Mouse (Mus musculus): ENCODE data around the gene Mylk2. TPM values are rescaled to one million over a fixed set of nuclear protein-coding genes. Genes with fewer than 3 reads are reported as not detected.

The Mylk2 gene
- polyA plus RNA-seq, 1 experiment from 2014 or later, result 0.12 TPM

DNA sequence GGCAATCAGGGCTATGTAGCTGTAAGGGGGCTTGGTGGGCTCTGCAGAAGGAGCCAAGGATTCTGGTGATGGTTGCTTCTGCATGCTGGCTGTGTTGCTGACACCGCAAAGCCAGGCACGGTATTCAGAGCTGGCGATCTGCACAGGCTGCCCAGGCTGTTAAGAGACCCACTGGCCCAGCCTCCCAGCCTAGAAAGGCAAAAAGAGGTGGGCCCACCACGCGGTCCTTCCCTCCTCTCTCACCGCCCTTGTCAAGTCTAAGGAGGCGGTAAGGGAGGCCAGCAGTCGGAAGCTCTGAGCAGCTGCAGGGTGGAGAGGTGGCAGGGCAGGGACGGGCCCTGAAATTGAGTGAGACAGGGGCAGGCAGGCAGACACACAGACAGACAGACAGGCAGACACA lies 21.9 kb downstream of the Mylk2 start, which contains the start of gene Foxs1:
Gene Foxs1, minus strand, starts transcription at position 161 of the 400 bp plus-strand sequence.
- H3K9me3 ChIP-seq (ENCODE audit: control insufficient read depth, low read length), result no peaks in the 10 kb centered on the region
- H3K27me3 ChIP-seq (replicated peaks; ENCODE audit: control insufficient read depth, insufficient read depth, low read length), result no peaks in the 10 kb centered on the region; the same call in 1 of the 2 replicates
- peak within 1 kb of the TSS; percentile 20 for H3K27ac ChIP-seq (ENCODE audit: low read length)
- no peaks in the 10 kb centered on the region for H3K36me3 ChIP-seq (ENCODE audit: control insufficient read depth, insufficient read depth, low read length)
- WGBS, result 34% methylated on average over 9 of the region's 9 CpGs
- H3K4me2 ChIP-seq (ENCODE audit: low read depth, low read length), result no peak within 1 kb of the TSS; the same call in 1 of the 2 replicates
- H3K9ac ChIP-seq (ENCODE audit: low read depth, low read length), result peak within 1 kb of the TSS; percentile 27
- 0 out of 2 replicates have a peak, but pooled peaks have one; percentile 50 for ATAC-seq
- H3K4me3 ChIP-seq (ENCODE audit: low read length), result 0 out of 2 replicates have a peak within 1 kb of the TSS, but pooled peaks have one; percentile 6
- H3K4me1 ChIP-seq (ENCODE audit: control insufficient read depth, insufficient read depth, low read length), result no peaks in the 10 kb centered on the region; the same call in 1 of the 2 replicates

DNA sequence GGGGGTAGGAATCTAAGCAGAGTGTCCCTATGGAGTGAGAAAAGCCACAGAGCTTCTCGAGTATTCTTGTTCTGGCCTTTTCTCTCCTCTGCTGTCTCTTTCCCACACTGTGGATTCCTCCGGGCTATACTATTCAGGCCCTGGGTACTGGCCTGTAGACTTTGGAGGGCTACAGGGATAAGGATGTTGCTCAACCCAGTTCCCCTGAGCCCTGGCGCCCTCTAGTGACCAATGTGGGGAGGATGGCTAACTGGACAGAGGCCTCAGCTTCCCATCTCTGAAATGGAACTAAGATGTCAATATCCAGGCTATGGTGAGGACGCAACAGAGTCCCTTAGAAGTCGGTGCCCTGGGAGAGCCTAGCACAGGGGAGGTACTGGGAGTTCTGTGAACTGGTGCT lies 22.5 kb downstream of the Mylk2 start:
- ATAC-seq, result no peak

DNA sequence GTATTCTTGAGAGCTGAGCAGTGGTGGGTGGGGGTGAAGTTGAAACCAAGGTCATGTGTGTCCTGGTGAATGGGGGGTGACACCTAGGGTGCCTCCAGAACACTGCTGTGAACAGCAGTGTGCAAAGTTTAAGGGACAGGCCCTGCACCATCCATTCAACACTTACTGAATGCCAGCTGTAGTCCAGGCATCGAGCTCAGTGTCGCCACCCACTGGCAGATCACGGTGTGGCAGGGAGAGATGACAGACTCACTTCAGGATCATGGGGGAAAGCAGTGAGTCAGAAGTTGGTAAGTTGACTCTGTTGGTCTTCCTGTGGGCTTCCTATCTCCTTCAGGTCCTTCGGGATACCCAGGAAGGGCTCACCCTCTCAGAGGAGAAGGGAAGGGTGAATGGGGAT lies 28.7 kb downstream of the Mylk2 start:
- peaks cover 5% of the 10 kb centered on the region; the same call in 1 of the 2 replicates for H3K4me1 ChIP-seq (ENCODE audit: control insufficient read depth, insufficient read depth, low read length)
- no peaks in the 10 kb centered on the region for H3K36me3 ChIP-seq (ENCODE audit: control insufficient read depth, insufficient read depth, low read length)
- no peak overlapping the region for H3K4me3 ChIP-seq (ENCODE audit: low read length)
- no peak overlapping the region for H3K27ac ChIP-seq (ENCODE audit: low read length)
- no peak overlapping the region for H3K4me2 ChIP-seq (ENCODE audit: low read depth, low read length)
- 15% methylated on average over 4 of the region's 4 CpGs for whole genome bisulfite sequencing
- no peaks in the 10 kb centered on the region for H3K9me3 ChIP-seq (ENCODE audit: control insufficient read depth, low read length)
- no peak for ATAC-seq
- H3K9ac ChIP-seq (ENCODE audit: low read depth, low read length), result no peak overlapping the region
- peaks cover 49% of the 10 kb centered on the region for H3K27me3 ChIP-seq (replicated peaks; ENCODE audit: control insufficient read depth, insufficient read depth, low read length)

More for the DNA sequence above, 22.5 kb downstream of the Mylk2 start:
- 38% methylated on average over 5 of the region's 5 CpGs for WGBS
- no peaks in the 10 kb centered on the region; the same call in 1 of the 2 replicates for H3K27me3 ChIP-seq (replicated peaks; ENCODE audit: control insufficient read depth, insufficient read depth, low read length)
- no peaks in the 10 kb centered on the region for H3K36me3 ChIP-seq (ENCODE audit: control insufficient read depth, insufficient read depth, low read length)
- no peak overlapping the region for H3K4me3 ChIP-seq (ENCODE audit: low read length)
- H3K4me1 ChIP-seq (ENCODE audit: control insufficient read depth, insufficient read depth, low read length), result no peaks in the 10 kb centered on the region; the same call in 1 of the 2 replicates
- no peak overlapping the region for H3K4me2 ChIP-seq (ENCODE audit: low read depth, low read length)
- no peak overlapping the region for H3K27ac ChIP-seq (ENCODE audit: low read length)
- H3K9ac ChIP-seq (ENCODE audit: low read depth, low read length), result no peak overlapping the region
- H3K9me3 ChIP-seq (ENCODE audit: control insufficient read depth, low read length), result no peaks in the 10 kb centered on the region

DNA sequence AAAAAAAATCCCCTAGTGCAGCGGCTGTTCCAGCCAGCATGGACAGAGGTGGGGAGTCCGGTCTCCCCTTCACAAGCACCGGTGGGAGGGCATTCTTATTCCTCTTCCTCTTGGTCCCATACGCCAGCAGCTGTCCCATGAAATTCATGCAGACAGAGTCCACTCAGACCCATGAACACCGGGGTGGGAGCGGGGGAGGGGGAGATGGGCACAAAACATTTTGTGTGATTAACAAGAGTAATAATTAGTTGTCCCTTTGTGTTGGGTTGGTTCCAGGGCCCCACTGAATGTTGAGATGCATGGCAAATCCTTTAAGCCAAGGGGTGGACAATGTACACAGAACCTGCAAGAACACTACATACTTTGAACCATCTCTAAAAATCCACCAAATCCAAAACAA lies 30.0 kb downstream of the Mylk2 start:
- peaks cover 5% of the 10 kb centered on the region; the same call in 1 of the 2 replicates for H3K4me1 ChIP-seq (ENCODE audit: control insufficient read depth, insufficient read depth, low read length)
- no peaks in the 10 kb centered on the region for H3K36me3 ChIP-seq (ENCODE audit: control insufficient read depth, insufficient read depth, low read length)
- 81% methylated on average over 6 of the region's 6 CpGs for WGBS
- ATAC-seq, result no peak
- H3K27ac ChIP-seq (ENCODE audit: low read length), result no peak overlapping the region
- no peaks in the 10 kb centered on the region for H3K9me3 ChIP-seq (ENCODE audit: control insufficient read depth, low read length)
- no peak overlapping the region for H3K9ac ChIP-seq (ENCODE audit: low read depth, low read length)
- no peak overlapping the region for H3K4me3 ChIP-seq (ENCODE audit: low read length)
- peaks cover 61% of the 10 kb centered on the region for H3K27me3 ChIP-seq (replicated peaks; ENCODE audit: control insufficient read depth, insufficient read depth, low read length)
- H3K4me2 ChIP-seq (ENCODE audit: low read depth, low read length), result no peak overlapping the region

DNA sequence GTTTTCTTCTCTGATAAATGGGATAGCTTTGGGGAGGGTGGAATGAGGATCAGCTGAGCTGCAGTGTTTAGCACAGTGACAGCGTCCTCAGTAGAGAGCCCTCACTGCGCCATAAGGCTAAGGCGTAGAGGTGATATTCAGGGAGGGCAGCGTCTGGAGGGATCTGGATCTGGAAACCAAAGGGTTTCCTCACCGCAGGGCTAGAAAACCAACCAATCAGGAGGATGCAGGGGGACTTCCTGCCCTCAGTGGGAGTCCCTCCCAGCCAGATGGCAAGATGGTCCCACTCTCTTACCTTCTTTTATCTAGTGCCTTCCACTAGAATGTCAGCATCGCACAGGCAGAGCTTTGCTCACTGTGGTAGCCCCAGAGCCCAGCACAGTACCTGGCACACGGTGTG lies 30.6 kb downstream of the Mylk2 start:
- ATAC-seq, result no peak
- peaks cover 5% of the 10 kb centered on the region; the same call in 1 of the 2 replicates for H3K4me1 ChIP-seq (ENCODE audit: control insufficient read depth, insufficient read depth, low read length)
- H3K36me3 ChIP-seq (ENCODE audit: control insufficient read depth, insufficient read depth, low read length), result no peaks in the 10 kb centered on the region
- no peak overlapping the region for H3K4me3 ChIP-seq (ENCODE audit: low read length)
- H3K9me3 ChIP-seq (ENCODE audit: control insufficient read depth, low read length), result no peaks in the 10 kb centered on the region
- peaks cover 63% of the 10 kb centered on the region for H3K27me3 ChIP-seq (replicated peaks; ENCODE audit: control insufficient read depth, insufficient read depth, low read length)
- H3K9ac ChIP-seq (ENCODE audit: low read depth, low read length), result no peak overlapping the region
- no peak overlapping the region for H3K27ac ChIP-seq (ENCODE audit: low read length)
- WGBS, result 32% methylated on average over 7 of the region's 7 CpGs
- no peak overlapping the region for H3K4me2 ChIP-seq (ENCODE audit: low read depth, low read length)

DNA sequence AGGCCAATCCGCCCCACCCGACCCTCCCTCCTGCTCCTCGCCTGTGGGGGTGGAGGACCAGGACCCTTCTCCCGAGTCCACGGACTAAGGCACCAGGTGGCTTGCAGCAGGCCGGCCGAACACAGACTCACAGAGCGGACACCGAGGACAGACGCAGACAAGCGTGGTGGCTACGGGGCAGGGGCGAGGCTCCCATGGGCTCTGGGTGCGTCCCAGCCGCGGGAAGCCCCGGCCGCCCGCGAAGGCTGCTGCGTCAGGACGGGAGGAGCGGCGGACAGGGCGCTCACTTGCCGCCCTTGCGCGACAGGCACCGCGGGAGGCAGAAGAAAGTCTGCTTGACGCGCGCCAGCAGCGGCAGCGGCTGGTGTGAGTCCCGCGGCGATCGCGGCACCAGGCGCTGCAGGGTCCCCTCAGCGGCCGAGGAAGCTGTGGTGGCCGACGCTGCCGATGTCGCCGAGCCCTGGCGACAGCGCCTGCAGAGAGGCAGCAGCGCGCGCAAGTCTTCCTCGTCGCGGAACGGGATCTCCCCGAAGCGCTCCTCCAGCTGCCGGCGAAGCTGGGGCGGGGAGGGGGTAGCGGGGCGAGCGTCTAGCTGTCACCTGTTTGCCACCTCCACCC lies 31.9 kb downstream of the Mylk2 start:
- peak overlapping the region; percentile 43 for H3K4me3 ChIP-seq (ENCODE audit: low read length)
- H3K27me3 ChIP-seq (replicated peaks; ENCODE audit: control insufficient read depth, insufficient read depth, low read length), result peaks cover 63% of the 10 kb centered on the region
- peaks cover 5% of the 10 kb centered on the region; the same call in 1 of the 2 replicates for H3K4me1 ChIP-seq (ENCODE audit: control insufficient read depth, insufficient read depth, low read length)
- 2% methylated on average over 60 of the region's 65 CpGs for WGBS
- H3K9ac ChIP-seq (ENCODE audit: low read depth, low read length), result peak overlapping the region; percentile 42; the same call in 1 of the 2 replicates
- H3K9me3 ChIP-seq (ENCODE audit: control insufficient read depth, low read length), result no peaks in the 10 kb centered on the region
- H3K27ac ChIP-seq (ENCODE audit: low read length), result no peak overlapping the region
- no peaks in the 10 kb centered on the region for H3K36me3 ChIP-seq (ENCODE audit: control insufficient read depth, insufficient read depth, low read length)
- no peak for ATAC-seq
- peak overlapping the region; percentile 65 for H3K4me2 ChIP-seq (ENCODE audit: low read depth, low read length)

DNA sequence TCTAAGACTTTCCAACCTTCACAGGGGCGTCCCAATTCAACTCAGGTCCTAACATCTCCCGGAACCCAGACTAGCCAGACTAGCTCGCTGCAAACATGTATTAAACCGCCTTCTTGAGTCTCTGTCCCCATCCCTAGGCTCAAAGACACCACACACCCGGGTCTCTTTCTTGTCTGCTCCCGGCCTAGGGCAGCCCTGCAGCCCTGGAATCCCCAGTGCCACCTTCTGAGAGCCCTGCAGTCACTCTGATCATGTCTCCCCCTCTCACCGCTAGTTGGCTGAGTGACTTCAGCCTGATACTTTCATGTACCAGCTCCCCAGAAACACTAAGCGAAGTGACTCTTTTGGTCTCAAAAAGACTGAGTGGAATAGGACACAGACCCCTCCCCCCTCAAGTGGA lies 32.4 kb downstream of the Mylk2 start:
- 8% methylated on average over 8 of the region's 8 CpGs for WGBS
- Histone ChIP-seq H3K9ac (ENCODE audit: low read depth, low read length) (no peak overlapping the region), H3K4me1 (ENCODE audit: control insufficient read depth, insufficient read depth, low read length) (peaks cover 5% of the 10 kb centered on the region; the same call in 1 of the 2 replicates), H3K4me3 (ENCODE audit: low read length) (peak overlapping the region; percentile 43), H3K9me3 (ENCODE audit: control insufficient read depth, low read length) (no peaks in the 10 kb centered on the region), H3K4me2 (ENCODE audit: low read depth, low read length) (peak overlapping the region; percentile 65; the same call in 1 of the 2 replicates), H3K36me3 (ENCODE audit: control insufficient read depth, insufficient read depth, low read length) (no peaks in the 10 kb centered on the region), H3K27ac (ENCODE audit: low read length) (no peak overlapping the region), H3K27me3 (replicated peaks; ENCODE audit: control insufficient read depth, insufficient read depth, low read length) (peaks cover 67% of the 10 kb centered on the region)
- no peak for ATAC-seq

DNA sequence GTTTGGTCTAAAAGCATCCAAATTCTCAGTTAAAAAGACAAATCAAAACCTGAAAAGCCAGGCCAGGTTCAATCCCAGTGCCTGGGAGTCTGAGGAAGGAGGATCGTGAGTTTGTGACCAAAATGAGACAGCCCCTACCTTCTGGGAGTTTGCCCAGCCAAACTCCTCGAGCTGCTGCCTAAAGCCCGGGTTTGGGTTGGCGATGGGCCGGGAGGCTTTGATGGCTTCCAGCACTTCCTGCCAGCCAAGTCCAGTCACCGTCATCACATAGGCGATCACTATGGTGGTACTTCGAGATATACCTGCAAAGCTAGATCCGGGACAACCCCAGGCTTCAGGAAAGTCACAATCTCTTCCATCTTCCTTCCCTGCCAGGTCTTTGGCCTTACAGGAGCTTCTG lies 32.9 kb downstream of the Mylk2 start:
- Histone ChIP-seq H3K4me3 (ENCODE audit: low read length) (no peak overlapping the region), H3K27ac (ENCODE audit: low read length) (no peak overlapping the region), H3K9me3 (ENCODE audit: control insufficient read depth, low read length) (no peaks in the 10 kb centered on the region), H3K27me3 (replicated peaks; ENCODE audit: control insufficient read depth, insufficient read depth, low read length) (peaks cover 70% of the 10 kb centered on the region), H3K4me1 (ENCODE audit: control insufficient read depth, insufficient read depth, low read length) (peaks cover 5% of the 10 kb centered on the region; the same call in 1 of the 2 replicates), H3K9ac (ENCODE audit: low read depth, low read length) (no peak overlapping the region), H3K4me2 (ENCODE audit: low read depth, low read length) (no peak overlapping the region), H3K36me3 (ENCODE audit: control insufficient read depth, insufficient read depth, low read length) (no peaks in the 10 kb centered on the region)
- 63% methylated on average over 9 of the region's 9 CpGs for WGBS
- ATAC-seq, result no peak

DNA sequence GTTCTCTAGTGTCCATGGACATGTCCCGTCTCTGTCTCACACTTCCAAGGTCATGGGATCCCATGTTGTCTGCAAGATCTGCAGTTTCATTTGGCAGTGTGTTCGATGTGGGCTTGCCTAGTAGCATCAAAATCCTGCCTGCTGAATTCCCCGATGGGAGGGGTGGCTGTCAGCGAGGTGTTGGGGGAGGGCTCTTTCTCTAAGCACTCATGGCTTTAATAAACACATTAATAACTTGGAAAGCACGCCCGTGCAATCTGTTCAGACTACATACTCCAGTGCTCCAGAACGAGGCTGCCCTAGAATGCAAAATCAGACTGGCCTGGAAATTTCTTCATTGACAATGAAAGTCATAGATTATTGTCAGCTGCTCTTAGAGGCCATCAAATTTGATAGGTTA lies 35.9 kb downstream of the Mylk2 start:
- no peak overlapping the region for H3K9ac ChIP-seq (ENCODE audit: low read depth, low read length)
- peaks cover 8% of the 10 kb centered on the region; the same call in 1 of the 2 replicates for H3K4me1 ChIP-seq (ENCODE audit: control insufficient read depth, insufficient read depth, low read length)
- no peak overlapping the region for H3K27ac ChIP-seq (ENCODE audit: low read length)
- H3K27me3 ChIP-seq (replicated peaks; ENCODE audit: control insufficient read depth, insufficient read depth, low read length), result peaks cover 75% of the 10 kb centered on the region
- no peak for ATAC-seq
- no peak overlapping the region for H3K4me3 ChIP-seq (ENCODE audit: low read length)
- 42% methylated on average over 7 of the region's 7 CpGs for WGBS
- H3K9me3 ChIP-seq (ENCODE audit: control insufficient read depth, low read length), result no peaks in the 10 kb centered on the region
- H3K4me2 ChIP-seq (ENCODE audit: low read depth, low read length), result no peak overlapping the region
- no peaks in the 10 kb centered on the region for H3K36me3 ChIP-seq (ENCODE audit: control insufficient read depth, insufficient read depth, low read length)

All from intestine, embryonic 16.5 days (tissue).